Mouse (Mus musculus) subcutaneous adipose tissue, adult 2 months (tissue): ENCODE results near the gene Glmn. TPM values are rescaled to one million over a fixed set of nuclear protein-coding genes. Genes with fewer than 3 reads are reported as not detected.

ENCODE experiments used
- polyA plus RNA-seq: library from polyadenylated mRNA; depleted of rRNA; stranded (reverse); fragments of >200 nt; gene quantifications from 2 replicates; pipeline ENCODE4 v1.2.3, GENCODE M21; 2012; ENCODE audit warnings: low replicate concordance; rRNA removed

Glmn gene
- 0.87 and 1.3 TPM in 2 replicates for polyA plus RNA-seq

DNA sequence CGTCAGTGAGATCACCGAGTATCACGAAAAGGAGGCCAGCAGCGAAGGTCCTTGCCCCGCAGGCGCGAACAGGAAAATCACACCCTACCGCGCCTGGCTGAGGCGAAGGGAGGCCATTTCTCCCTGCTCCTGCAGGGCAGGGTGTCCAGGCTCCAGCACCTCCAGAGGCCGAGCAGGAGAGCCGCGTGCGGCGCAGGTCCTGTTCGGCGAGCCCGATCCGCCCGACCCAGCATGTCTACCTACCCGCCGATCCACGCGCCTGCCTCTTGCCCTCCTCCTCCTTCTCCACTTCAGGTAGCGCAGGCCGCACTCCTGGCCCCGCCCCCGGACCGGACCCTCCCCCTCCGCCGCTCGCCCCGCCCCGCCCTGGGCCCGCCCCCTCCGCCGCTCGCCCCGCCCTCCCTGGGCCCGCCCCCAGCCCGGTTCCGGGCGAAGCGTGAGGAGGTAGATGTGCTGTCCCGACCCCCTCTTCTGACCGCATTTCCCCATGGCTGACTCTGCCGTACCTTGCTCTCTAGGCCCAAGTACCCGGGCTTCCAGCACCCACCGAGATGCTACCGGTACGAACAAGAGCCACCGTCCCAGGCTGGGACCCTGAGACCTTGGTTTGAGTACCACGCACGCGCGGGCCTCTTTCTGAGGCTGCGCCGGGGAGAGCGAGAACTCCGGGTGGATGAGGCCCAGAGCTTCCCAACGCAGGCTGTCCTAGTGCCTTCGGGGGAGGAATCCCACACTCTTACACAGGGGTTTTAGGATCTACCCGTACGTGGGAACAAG, at the start of gene Glmn, which contains the start of gene Rpap2:
Gene Glmn (minus strand): TSS at position 588 of the 777 bp plus-strand sequence.
Gene Rpap2 (plus strand): TSS at position 73 of the 777 bp plus-strand sequence.

DNA sequence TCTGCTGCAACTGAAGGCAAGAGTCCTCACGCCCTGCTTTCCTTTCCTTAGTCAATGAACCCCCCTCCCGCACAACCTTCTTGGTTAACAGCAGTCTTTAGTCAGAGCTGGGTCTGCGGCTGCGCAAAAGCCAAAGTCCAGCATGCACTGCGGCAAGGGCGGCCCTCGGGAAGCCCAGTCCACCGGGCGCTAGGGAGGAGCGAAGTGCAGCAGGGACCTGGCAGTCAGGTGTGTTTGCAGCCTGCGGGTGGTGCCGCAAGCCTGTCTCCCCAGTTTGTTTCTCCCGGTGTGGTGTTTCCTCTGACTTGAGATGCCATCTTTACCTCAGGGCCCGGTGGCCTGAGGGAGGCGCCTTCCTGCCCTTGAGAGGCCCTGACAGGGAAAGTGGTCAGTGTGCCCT, 63.1 kb downstream of the Glmn start, which contains the start of gene 1700028K03Rik:
Gene 1700028K03Rik (plus strand): TSS at position 129 of the 400 bp plus-strand sequence.

DNA sequence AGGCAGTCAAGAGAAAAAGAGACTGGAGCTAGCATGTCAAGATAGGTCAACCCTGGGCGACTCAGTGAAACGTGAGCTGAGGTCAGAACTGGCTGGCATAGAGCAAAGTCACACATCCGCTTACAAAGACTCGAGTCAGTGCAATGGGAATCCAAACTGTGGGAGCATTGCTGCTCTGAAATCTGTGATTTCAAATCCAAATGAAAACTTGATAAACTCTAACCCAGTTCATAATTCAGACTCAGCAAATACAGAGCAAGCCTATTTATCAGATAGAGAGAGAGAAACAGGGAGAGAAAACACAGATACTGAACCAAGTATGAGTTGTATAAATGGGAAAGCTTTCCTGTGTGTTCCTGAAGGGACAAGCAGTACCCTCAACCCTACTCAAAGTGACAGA, 90.4 kb downstream of the Glmn start, which contains the start of gene Gm42669:
Gene Gm42669 (plus strand): TSS at position 301 of the 400 bp plus-strand sequence.

Other genes with a start within 250 kb of the Glmn start
- gene Ephx4, start 195.2 kb downstream of the Glmn start, polyA plus RNA-seq: 0.79 and 3.1 TPM in 2 replicates
- gene Lpcat2b, start 166.3 kb downstream of the Glmn start, polyA plus RNA-seq: 0.09 TPM in 1 of 2 replicates, not detected in the other
- 1.8 and 2.3 TPM in 2 replicates for gene Btbd8, start 159.9 kb downstream of the Glmn start, polyA plus RNA-seq
- gene Gm42669, start 90.3 kb downstream of the Glmn start, polyA plus RNA-seq: 0.11 TPM in 1 of 2 replicates, not detected in the other
- 0.08 and 0.21 TPM in 2 replicates for gene 1700028K03Rik, start 63.2 kb downstream of the Glmn start, polyA plus RNA-seq
- 4.7 and 6.5 TPM in 2 replicates for gene Rpap2, start 515 bp downstream of the Glmn start, polyA plus RNA-seq
- 0.27 and 0.94 TPM in 2 replicates for gene Gfi1, start 128.1 kb upstream of the Glmn start, polyA plus RNA-seq
- not detected in 2 replicates for gene Ube2d2b, start 232.2 kb upstream of the Glmn start, polyA plus RNA-seq